ENCODE assay signal across 9 mouse cellular contexts in the genomic region with DNA sequence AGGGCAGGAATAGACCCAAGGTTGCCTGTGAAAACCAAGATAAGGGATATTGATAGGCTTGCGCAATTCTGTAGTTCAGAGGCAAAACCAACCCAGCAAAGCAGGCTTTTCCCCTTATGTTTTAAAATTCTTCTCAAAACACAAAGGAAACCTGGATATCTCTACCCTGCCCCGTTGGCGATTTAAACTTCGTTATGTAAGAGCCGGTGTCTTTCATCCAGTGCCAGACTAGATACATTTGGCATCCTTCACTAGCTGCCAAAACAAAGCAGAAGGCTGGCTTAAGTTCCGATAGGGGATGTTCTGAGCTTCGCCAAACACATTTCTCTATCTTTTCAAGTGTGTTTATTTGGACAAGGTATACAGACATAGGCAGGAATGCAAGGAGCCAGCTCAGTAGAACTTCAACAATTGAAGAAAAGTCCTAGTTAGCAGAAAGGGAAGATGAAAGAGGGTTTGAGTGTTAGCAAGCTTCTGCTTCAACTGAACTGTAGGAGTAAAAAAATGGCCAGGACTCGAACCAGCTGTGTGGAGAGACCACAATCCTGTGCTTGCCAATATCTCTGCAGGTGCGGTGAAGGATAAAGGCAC.
DNase-seq lines count a peak whose midpoint lies in the region; ATAC-seq and TF ChIP-seq lines count a peak whose summit lies in the region.
"Had no signal": no experiment of that assay in that cellular context is flagged by ENCODE, and none has a peak within 500 bp of the region (broad histone marks: within the 10 kb centered on the region; RNA-seq: fewer than 3 reads in every experiment).

No protein-coding gene starts in this region.

- no peak overlapping the region for H3K4me3 ChIP-seq in heart, adult 2 months
- no peak overlapping the region for H3K4me3 ChIP-seq in heart, embryonic 10.5 days
- H3K4me3 ChIP-seq in kidney, adult 2 months (ENCODE audit: insufficient read depth, low read depth, low read length) = no peak overlapping the region

- H3K27ac ChIP-seq in heart, adult 2 months = peak overlapping the region; percentile 61
- H3K27ac ChIP-seq in heart, embryonic 10.5 days = no peak overlapping the region; the same call in 1 of the 2 replicates
- H3K27ac ChIP-seq in kidney, adult 2 months (ENCODE audit: insufficient read depth, low read depth, low read length) = no peak overlapping the region

- TF ChIP-seq CTCF in heart, adult 2 months (IDR thresholded peaks at IDR 0.05) = no peak
- no peak for TF ChIP-seq CTCF in kidney, adult 2 months (conservative IDR thresholded peaks at IDR 0.05; ENCODE audit: insufficient read depth, insufficient read length, low read depth, low read length)

- H3K27me3 ChIP-seq in heart, adult 2 months (ENCODE audit: control insufficient read depth, insufficient read depth, low read length) = no peaks in the 10 kb centered on the region
- H3K27me3 ChIP-seq in heart, embryonic 10.5 days (ENCODE audit: insufficient read depth, poor library complexity, severe bottlenecking) = no peaks in the 10 kb centered on the region
- H3K27me3 ChIP-seq in kidney, adult 2 months (replicated peaks; ENCODE audit: control insufficient read depth, insufficient read depth, low read length) = no peaks in the 10 kb centered on the region

- 14% methylated on average over 9 of the region's 9 CpGs for WGBS in heart, adult 2 months
- 44% methylated on average over 9 of the region's 9 CpGs for whole genome bisulfite sequencing in heart, embryonic 10.5 days
- 55% methylated on average over 9 of the region's 9 CpGs for WGBS in kidney, adult 2 months

- peaks cover 20% of the 10 kb centered on the region for H3K4me1 ChIP-seq in heart, adult 2 months (ENCODE audit: control insufficient read depth, insufficient read depth, low read length)
- H3K4me1 ChIP-seq in heart, embryonic 10.5 days = peaks cover 44% of the 10 kb centered on the region
- H3K4me1 ChIP-seq in kidney, adult 2 months (ENCODE audit: control insufficient read depth, insufficient read depth, low read length) = peaks cover 7% of the 10 kb centered on the region; the same call in 1 of the 2 replicates

- 0 out of 2 replicates have a peak, but pooled peaks have one; percentile 12 for TF ChIP-seq EP300 in heart, adult 2 months (IDR thresholded peaks at IDR 0.05; ENCODE audit: insufficient read depth, low read depth, low read length)

- no peaks in the 10 kb centered on the region for H3K79me2 ChIP-seq in heart, adult 2 months (replicated peaks; ENCODE audit: control insufficient read depth, insufficient read depth, low read length)

- H3K9ac ChIP-seq in heart, adult 2 months (ENCODE audit: low read depth, low read length) = no peak overlapping the region

- ATAC-seq in granulocyte monocyte progenitor cell, adult 5-6 weeks (replicated peaks; ENCODE audit: poor library complexity, severe bottlenecking) = peak; percentile 54

- H3K36me3 ChIP-seq in heart, adult 2 months (ENCODE audit: control insufficient read depth, insufficient read depth, low read length) = peaks cover 37% of the 10 kb centered on the region
- peaks cover 11% of the 10 kb centered on the region for H3K36me3 ChIP-seq in heart, embryonic 10.5 days
- H3K36me3 ChIP-seq in kidney, adult 2 months (ENCODE audit: control insufficient read depth, insufficient read depth, low read length) = no peaks in the 10 kb centered on the region
- H3K36me3 ChIP-seq: G1E had no signal

- peak in 1 of 2 experiments; percentile 45 for DNase-seq in heart, adult 2 months
- DNase-seq in heart, embryonic 10.5 days (ENCODE audit: low spot score) = no peak
- DNase-seq in urinary bladder, postnatal 14 days (ENCODE audit: low spot score) = peak; percentile 35
- no peak for DNase-seq in urinary bladder, postnatal 10 days (ENCODE audit: low spot score)
- peak; percentile 44 for DNase-seq in lung, postnatal 36 days
- no peak for DNase-seq in right cerebral cortex, adult 2 months (ENCODE audit: low spot score in 2 of 2)
- no peak for DNase-seq in kidney, adult 2 months

- no peaks in the 10 kb centered on the region for H3K9me3 ChIP-seq in heart, embryonic 10.5 days
- H3K9me3 ChIP-seq: G1E had no signal

- TF ChIP-seq POLR2A in heart, adult 2 months (IDR thresholded peaks at IDR 0.05; ENCODE audit: insufficient read depth, low read depth, low read length) = no peak
- TF ChIP-seq POLR2A in kidney, adult 2 months (IDR thresholded peaks at IDR 0.05; ENCODE audit: low read depth, low read length) = no peak

- intact Hi-C loops in heart, adult 2 months (cut with DNase I) = no loop called here

Comparison
In these comparisons a context has a peak if more than half of its experiments do, and no peak if none do; other contexts are left out.
1. DNase-seq: peak in urinary bladder, postnatal 14 days (single experiment) and lung, postnatal 36 days (single experiment); none in heart, embryonic 10.5 days (single experiment), urinary bladder, postnatal 10 days (single experiment), right cerebral cortex, adult 2 months (0 of 2) and kidney, adult 2 months (single experiment).